Mouse (Mus musculus) forebrain, embryonic 15.5 days (tissue): Measurements from ENCODE around the gene Lcn11. TPM values are rescaled to one million over a fixed set of nuclear protein-coding genes. Genes with fewer than 3 reads are reported as not detected.
"Not testable (repeated sequence)": the region's sequence is repeated elsewhere in the genome, so short reads cannot be mapped to it uniquely, and the experiment has no call there.

Source experiments
- ATAC-seq: fragments of 200-750 bp; cut with Nextera tagmentation; replicated peaks from 2 replicates; pipeline ENCODE4 v1.8.0; 2017; ENCODE audit warnings: mild to moderate bottlenecking, moderate TSS enrichment, moderate library complexity
- H3K27ac ChIP-seq: fragments of 300-500 bp; sonication (generic); replicated peaks from 2 replicates; pipeline ENCODE4 v1.5.1; 2015; ENCODE audit warnings: mild to moderate bottlenecking, inconsistent platforms
- H3K27me3 ChIP-seq: fragments of 300-500 bp; sonication (generic); 2 replicates; pipeline ENCODE4 v1.6.1; 2015; ENCODE audit warnings: inconsistent platforms
- H3K36me3 ChIP-seq: fragments of 300-500 bp; sonication (generic); 2 replicates; pipeline ENCODE4 v1.6.1; 2015; ENCODE audit warnings: mild to moderate bottlenecking, inconsistent platforms
- H3K4me1 ChIP-seq: fragments of 300-500 bp; sonication (generic); 2 replicates; pipeline ENCODE4 v1.6.1; 2015; ENCODE audit warnings: inconsistent platforms
- H3K4me2 ChIP-seq: fragments of 300-500 bp; sonication (generic); replicated peaks from 2 replicates; pipeline ENCODE4 v1.6.1; 2015; ENCODE audit warnings: mild to moderate bottlenecking, inconsistent platforms
- H3K4me3 ChIP-seq: fragments of 300-500 bp; sonication (generic); 2 replicates; pipeline ENCODE4 v1.5.1; 2015; ENCODE audit warnings: mild to moderate bottlenecking, inconsistent platforms
- H3K9ac ChIP-seq: fragments of 300-500 bp; sonication (generic); replicated peaks from 2 replicates; pipeline ENCODE4 v1.6.1; 2015; ENCODE audit warnings: mild to moderate bottlenecking, inconsistent platforms
- H3K9me3 ChIP-seq: fragments of 300-500 bp; sonication (generic); 2 replicates; pipeline ENCODE4 v1.6.1; 2016; ENCODE audit warnings: inconsistent platforms
- WGBS: fragments of 180-500 bp; shearing (Covaris S2); methylation state at CpG from one replicate; pipeline ENCODE4 v1.1.7; 2015; ENCODE audit warnings: mixed read lengths; 5-methylcytosine and 5-hydroxymethylcytosine counted together
- polyA plus RNA-seq: library from polyadenylated mRNA; unstranded; fragments of >200 nt; fragmentation: Nextera tagmentation; extraction: Ambion mirVana; gene quantifications from 2 replicates; pipeline ENCODE4 v1.2.1, GENCODE M21; 2015

Lcn11 gene
- polyA plus RNA-seq, 1 experiment from 2014 or later: not detected

DNA sequence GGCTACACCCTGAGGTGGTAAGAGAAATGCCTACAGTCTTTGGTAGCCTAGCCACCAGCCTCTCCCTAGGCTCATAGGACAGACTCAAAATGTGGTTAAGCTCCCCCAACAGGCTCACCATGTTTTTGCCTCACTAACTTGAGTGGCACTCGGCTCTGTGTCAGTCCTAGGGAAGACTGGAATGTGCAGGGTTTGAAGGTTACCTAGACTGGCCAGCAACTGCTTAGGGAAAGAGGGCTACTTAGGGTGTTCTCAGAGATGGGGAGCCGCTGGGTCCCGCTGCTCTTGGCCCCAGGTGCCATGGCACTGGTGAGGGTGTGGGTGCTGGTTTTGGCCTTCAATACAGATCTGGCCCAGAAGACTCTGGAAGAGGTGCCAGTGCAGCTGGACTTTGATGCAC, 5.1 kb downstream of the Lcn11 start, which contains the start of gene Gm13539:
Gene Gm13539, plus strand, starts transcription at position 301 of the 400 bp plus-strand sequence.
- Histone ChIP-seq H3K36me3 (no peaks in the 10 kb centered on the region), H3K27me3 (no peaks in the 10 kb centered on the region), H3K9me3 (no peaks in the 10 kb centered on the region), H3K4me2 (no peak within 1 kb of the TSS), H3K4me3 (no peak within 1 kb of the TSS), H3K4me1 (no peaks in the 10 kb centered on the region), H3K9ac (no peak within 1 kb of the TSS), H3K27ac (no peak within 1 kb of the TSS)
- 87% methylated on average over 3 of the region's 3 CpGs for WGBS
- ATAC-seq: no peak

DNA sequence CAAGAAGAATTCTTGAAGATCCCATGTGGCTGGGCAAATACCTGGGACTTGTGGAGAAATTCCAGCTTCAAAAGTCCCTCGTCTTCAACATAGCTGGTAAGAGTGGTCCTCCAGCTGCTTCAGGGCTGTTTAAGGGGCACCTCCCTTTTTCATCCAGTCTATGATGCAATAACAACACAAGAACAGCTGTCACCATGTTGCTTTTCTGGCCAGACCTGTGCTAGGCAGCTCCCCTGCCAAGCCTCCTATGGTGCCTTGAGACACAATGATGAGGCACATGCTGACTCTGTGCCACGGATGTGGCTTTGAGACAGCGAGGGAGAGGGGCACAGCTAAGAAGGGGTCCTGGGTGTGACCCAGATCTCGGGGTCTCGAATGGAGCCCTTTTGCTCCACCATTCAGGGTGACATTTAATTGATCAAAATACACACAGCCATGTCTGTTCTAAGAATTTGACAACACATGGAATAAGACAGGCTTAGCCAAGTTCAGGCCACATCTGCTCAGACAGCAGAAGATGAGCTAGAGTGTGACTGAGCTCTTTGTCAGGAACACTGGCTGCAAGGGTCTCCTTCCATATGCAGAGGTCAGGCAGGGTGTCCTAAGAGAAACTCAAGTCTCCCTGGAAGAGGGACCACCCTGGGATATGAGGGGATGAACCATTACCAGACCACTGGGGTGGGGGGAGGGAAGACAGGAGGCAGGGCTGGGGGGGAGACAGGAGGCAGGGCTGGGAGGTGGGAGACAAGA, 8.9 kb downstream of the Lcn11 start:
- 70% methylated on average over 5 of the region's 5 CpGs for WGBS
- no peaks in the 10 kb centered on the region for H3K4me1 ChIP-seq
- no peak overlapping the region for H3K9ac ChIP-seq
- H3K27ac ChIP-seq: no peak overlapping the region
- H3K27me3 ChIP-seq: no peaks in the 10 kb centered on the region
- ATAC-seq: no peak
- no peaks in the 10 kb centered on the region for H3K9me3 ChIP-seq
- H3K4me2 ChIP-seq: no peak overlapping the region
- no peaks in the 10 kb centered on the region for H3K36me3 ChIP-seq
- H3K4me3 ChIP-seq: no peak overlapping the region

DNA sequence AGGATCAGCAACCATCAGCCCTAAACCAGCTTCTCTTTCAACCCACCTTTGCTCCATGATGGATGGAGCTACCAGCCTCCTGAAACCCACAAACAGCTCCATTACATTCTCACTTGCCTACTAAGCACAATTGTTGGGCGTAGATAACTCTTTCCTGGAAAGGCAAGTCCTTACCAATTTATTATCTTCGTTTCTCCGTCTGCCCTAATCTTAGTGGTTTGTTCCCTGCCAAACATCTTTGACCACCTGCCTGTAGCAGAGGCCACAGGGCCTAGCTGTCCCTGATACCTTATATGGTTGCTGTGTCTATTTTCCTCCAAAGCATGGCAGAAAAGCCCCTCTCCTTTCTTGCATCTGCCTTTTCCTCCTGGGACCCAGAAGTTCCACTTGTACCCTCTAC, 12.3 kb downstream of the Lcn11 start:
- 95% methylated on average over 3 of the region's 3 CpGs for WGBS
- Histone ChIP-seq H3K27me3 (no peaks in the 10 kb centered on the region), H3K27ac (no peak overlapping the region), H3K9ac (no peak overlapping the region), H3K4me2 (no peak overlapping the region), H3K9me3 (no peaks in the 10 kb centered on the region), H3K4me1 (no peaks in the 10 kb centered on the region), H3K4me3 (no peak overlapping the region), H3K36me3 (no peaks in the 10 kb centered on the region)
- ATAC-seq: no peak

DNA sequence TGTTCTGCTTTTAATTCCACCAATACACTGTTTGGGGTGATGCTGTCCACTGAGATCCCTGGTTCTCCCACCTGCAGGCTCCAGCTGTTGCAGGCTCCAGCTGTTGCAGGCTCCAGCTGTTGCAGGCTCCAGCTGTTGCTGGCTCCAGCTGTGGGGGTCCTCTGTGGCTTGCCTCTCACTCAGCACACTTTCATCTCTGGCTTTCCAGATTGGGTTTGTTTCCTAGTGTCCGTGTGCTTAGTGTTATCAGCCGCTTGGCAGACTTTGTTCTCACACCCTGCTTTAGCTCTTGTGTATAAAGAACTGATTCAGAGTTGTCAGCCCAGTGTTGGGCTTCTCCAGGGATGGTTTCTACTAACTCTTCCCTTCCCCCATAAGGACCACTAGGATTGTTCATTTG, 20.8 kb downstream of the Lcn11 start:
- Histone ChIP-seq H3K9me3 (no peaks in the 10 kb centered on the region), H3K36me3 (no peaks in the 10 kb centered on the region), H3K4me2 (no peak overlapping the region), H3K27ac (no peak overlapping the region), H3K4me3 (no peak overlapping the region), H3K9ac (no peak overlapping the region), H3K27me3 (no peaks in the 10 kb centered on the region), H3K4me1 (peaks cover 4% of the 10 kb centered on the region; the same call in 1 of the 2 replicates)
- WGBS: 49% methylated on average over 2 of the region's 2 CpGs
- no peak for ATAC-seq

DNA sequence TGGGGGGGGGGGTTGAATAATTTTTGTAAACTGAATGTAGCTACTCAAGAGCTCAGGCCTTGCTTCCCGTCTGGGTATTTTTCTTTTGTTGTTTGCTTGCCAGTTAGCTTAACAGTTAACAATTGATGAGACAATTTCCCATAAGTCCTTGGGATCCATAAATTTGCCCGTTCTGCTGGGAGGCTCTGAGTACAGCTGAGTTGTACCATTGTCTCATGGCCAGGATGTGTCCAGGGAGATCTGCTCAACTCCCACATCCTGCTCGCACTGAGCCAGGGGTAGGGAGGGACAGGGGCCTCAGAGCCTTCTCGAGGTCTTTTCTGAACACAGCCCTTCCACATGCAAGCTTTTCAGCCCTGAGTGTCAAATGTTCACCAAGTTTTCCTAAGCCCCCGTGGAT, 21.2 kb downstream of the Lcn11 start:
- Histone ChIP-seq H3K4me3 (no peak overlapping the region), H3K4me1 (peaks cover 4% of the 10 kb centered on the region; the same call in 1 of the 2 replicates), H3K27ac (no peak overlapping the region), H3K36me3 (no peaks in the 10 kb centered on the region), H3K9ac (no peak overlapping the region), H3K27me3 (no peaks in the 10 kb centered on the region), H3K4me2 (no peak overlapping the region), H3K9me3 (no peaks in the 10 kb centered on the region)
- no peak for ATAC-seq
- 39% methylated on average over 5 of the region's 5 CpGs for WGBS

DNA sequence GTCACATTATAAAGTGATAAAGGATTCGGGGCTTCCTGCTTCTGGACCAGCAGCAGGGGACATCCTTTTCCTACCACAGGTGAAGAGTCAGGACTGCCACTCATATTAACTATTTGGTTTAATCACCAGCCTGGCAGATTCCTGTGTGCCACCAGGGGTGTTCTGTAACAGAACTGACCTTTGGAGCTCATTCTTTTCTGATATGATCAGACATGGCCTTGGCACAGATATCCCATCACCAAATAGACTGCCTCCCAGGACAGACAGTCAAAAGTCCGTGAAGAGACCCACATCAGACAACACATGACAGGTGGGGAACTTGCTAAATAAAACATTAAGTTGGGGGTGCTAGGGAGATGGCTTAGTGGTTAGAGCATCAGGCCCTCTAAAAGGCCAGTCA, 34.9 kb downstream of the Lcn11 start:
- no peak overlapping the region for H3K9ac ChIP-seq
- H3K36me3 ChIP-seq: no peaks in the 10 kb centered on the region
- H3K4me3 ChIP-seq: no peak overlapping the region
- WGBS: 93% methylated on average over 2 of the region's 2 CpGs
- no peak overlapping the region for H3K27ac ChIP-seq
- no peak for ATAC-seq
- H3K4me2 ChIP-seq: no peak overlapping the region
- no peaks in the 10 kb centered on the region for H3K4me1 ChIP-seq
- no peaks in the 10 kb centered on the region for H3K9me3 ChIP-seq
- H3K27me3 ChIP-seq: no peaks in the 10 kb centered on the region

DNA sequence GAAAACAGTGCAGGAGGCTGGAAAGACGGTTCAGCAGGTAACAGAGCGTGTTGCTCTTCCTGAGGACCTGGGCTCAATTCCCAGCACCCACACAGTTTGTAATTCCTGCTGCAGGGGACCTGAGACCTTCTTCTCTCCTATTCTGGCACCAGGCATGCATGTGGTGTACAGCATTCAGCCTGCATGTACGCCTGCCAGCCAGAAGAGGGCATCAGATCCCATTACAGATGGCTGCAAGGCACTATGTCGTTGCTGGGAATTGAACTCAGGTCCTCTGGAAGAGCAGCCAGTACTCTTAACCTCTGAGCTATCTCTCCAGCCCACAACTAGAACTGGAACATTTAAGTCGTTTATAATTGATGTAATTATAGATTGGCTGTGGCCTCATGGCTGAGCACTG, 36.5 kb downstream of the Lcn11 start:
- no peak overlapping the region for H3K4me2 ChIP-seq
- no peak overlapping the region for H3K4me3 ChIP-seq
- WGBS: 79% methylated on average over 5 of the region's 5 CpGs
- no peaks in the 10 kb centered on the region for H3K4me1 ChIP-seq
- H3K27ac ChIP-seq: no peak overlapping the region
- no peak overlapping the region for H3K9ac ChIP-seq
- H3K9me3 ChIP-seq: no peaks in the 10 kb centered on the region
- no peak for ATAC-seq
- H3K36me3 ChIP-seq: no peaks in the 10 kb centered on the region
- H3K27me3 ChIP-seq: no peaks in the 10 kb centered on the region

DNA sequence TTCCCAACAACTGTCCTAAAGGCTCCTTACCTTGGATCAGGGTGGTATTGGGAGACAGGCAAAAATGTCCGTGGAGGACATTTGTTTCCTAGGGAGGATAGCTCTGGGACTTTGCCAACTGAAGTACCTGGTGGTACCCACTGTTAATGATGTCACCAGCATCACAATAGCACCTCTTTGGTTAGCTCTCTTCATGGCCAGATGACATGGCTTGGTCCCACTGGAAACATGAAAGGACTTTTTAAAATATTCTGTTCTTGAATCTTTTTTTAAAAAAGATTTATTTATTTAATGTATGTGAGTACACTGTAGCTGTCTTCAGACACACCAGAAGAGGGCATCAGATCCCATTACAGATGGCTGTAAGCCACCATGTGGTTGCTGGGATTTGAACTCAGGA, 38.9 kb downstream of the Lcn11 start, which contains the start of gene Glt6d1:
Gene Glt6d1, minus strand, starts transcription at position 101 of the 400 bp plus-strand sequence.
- not testable (repeated sequence) for ATAC-seq, H3K4me1 ChIP-seq, H3K4me2 ChIP-seq, H3K27me3 ChIP-seq, H3K9me3 ChIP-seq, H3K27ac ChIP-seq, H3K4me3 ChIP-seq, H3K36me3 ChIP-seq, H3K9ac ChIP-seq
- 79% methylated on average over 1 of the region's 1 CpGs for WGBS

DNA sequence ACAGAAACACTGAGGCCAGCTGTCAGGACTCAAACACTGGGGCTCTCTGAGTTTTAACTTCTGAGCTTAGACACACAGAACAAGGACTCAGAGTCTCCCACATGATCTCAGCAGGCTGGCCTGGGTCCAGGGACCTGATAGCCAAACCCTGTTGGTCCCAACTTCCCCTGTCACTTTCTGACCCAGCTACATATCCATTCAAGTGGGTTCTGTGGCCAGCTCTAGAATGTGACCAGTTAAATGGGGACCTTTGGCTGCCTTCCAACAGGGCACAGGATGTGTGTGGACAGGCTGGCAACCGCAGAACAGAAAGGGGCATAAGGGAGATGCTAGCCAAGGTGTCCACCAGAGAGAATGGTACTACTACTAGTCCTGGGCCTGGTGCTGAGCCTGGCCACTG, 46.0 kb downstream of the Lcn11 start, which contains the start of gene Lcn9:
Gene Lcn9, plus strand, starts transcription at position 348 of the 400 bp plus-strand sequence.
- no peak for ATAC-seq
- no peaks in the 10 kb centered on the region for H3K4me1 ChIP-seq
- no peak within 1 kb of the TSS for H3K4me3 ChIP-seq
- H3K9me3 ChIP-seq: no peaks in the 10 kb centered on the region
- no peak within 1 kb of the TSS for H3K9ac ChIP-seq
- WGBS: 81% methylated on average over 1 of the region's 1 CpGs
- no peaks in the 10 kb centered on the region for H3K27me3 ChIP-seq
- no peak within 1 kb of the TSS for H3K27ac ChIP-seq
- H3K4me2 ChIP-seq: no peak within 1 kb of the TSS
- H3K36me3 ChIP-seq: no peaks in the 10 kb centered on the region

DNA sequence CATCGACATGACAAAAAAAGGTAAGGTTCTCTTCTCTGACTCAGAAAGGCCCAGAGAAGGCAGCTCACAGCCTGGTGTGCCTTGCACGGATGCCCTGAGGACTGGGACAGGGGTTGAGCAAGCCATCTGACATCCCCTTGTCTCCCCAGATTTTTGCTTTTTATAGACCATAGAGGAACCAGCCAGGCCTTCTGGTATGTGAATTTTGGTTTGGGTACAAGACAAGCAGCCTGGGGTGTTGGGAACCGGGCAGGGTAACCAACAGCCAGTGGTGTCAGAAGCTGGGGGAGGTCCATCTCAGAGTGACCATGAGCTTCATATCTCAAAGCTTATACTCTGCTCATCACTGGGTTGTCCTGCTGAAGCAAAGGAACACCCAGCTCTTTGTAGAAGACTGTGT, 47.9 kb downstream of the Lcn11 start:
- Histone ChIP-seq H3K9me3 (no peaks in the 10 kb centered on the region), H3K36me3 (no peaks in the 10 kb centered on the region), H3K4me1 (no peaks in the 10 kb centered on the region), H3K27ac (no peak overlapping the region), H3K27me3 (no peaks in the 10 kb centered on the region), H3K4me2 (no peak overlapping the region), H3K4me3 (no peak overlapping the region), H3K9ac (no peak overlapping the region)
- WGBS: 94% methylated on average over 3 of the region's 3 CpGs
- no peak for ATAC-seq

DNA sequence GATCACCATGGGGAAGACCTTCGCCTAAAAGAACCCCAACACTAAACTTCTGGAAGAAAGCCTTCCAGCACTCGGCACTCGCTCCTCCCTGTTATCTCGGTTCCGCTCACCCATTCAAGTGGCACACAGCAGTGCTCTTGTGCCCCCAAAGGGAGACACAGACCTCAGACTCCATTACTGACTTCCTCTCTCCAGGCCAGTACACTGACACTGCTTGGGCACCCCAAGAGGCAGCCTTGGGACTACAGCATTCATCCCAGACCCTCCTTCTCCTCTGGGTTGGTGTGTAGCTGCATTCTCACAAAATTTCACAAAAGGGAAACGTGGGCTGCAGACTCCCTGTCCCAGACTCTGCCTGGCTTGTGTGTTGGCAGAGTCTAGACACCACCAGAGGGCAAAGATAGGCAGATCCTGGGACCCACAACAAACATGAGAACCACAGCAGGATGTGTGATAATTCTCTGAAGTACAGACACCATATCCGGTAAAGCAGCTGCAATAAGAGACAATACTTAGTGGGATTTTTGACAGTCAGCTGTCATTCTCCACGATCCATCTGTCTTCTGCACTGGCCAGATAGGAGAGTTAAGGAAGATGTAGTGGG, 51.6 kb downstream of the Lcn11 start:
- Histone ChIP-seq H3K4me3 (no peak overlapping the region), H3K4me1 (no peaks in the 10 kb centered on the region), H3K27me3 (no peaks in the 10 kb centered on the region), H3K9me3 (no peaks in the 10 kb centered on the region), H3K36me3 (no peaks in the 10 kb centered on the region), H3K4me2 (no peak overlapping the region), H3K27ac (no peak overlapping the region), H3K9ac (no peak overlapping the region)
- 82% methylated on average over 8 of the region's 8 CpGs for WGBS
- ATAC-seq: no peak
